Mouse (Mus musculus) erythroblast, adult 5-6 weeks (primary cell): ENCODE measurements around the gene Pgpep1. TPM values are rescaled to one million over a fixed set of nuclear protein-coding genes. Genes with fewer than 3 reads are reported as not detected.

ENCODE experiments used
- ATAC-seq: replicated peaks from 2 replicates; pipeline ENCODE4 v1.8.0; 2016; ENCODE audit warnings: moderate number of reproducible peaks, mild to moderate bottlenecking, moderate TSS enrichment, inconsistent platforms; ENCODE audit not compliant: poor library complexity, low FRiP score, severe bottlenecking
- total RNA-seq, 2 experiments: library from RNA; stranded (forward) in 1 of 2; stranded (reverse) in 1 of 2; fragments of 150-400 nt in 1 of 2; fragments of 200-764, 138-1000 nt in 1 of 2; gene quantifications; 2 replicates each; pipeline versions ENCODE4 v1.2.3 to v1.2.4; 2015 to 2017; ENCODE audit warnings: low replicate concordance in 2 of 2

The Pgpep1 gene
- total RNA-seq, 2 experiments from 2014 or later = 1.2 to 1.4 TPM

DNA sequence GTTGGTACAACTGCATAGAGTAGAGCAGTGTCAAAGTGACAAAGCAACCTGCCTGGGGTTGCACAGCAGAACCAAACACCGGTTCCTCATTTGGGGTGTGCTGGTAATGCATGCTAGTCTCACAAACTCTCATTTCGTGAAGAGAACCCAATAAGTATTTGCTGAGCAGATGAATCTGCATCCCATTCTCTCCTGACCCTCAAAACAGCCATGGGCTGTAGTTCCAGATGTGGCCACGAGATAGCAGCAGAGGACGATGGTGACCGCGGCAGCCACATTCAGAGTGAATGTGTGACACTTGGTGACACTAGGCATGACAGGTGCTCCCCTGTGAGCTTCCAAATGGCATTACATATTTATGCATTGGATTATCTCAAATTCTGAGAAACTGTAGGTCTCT is 48.3 kb downstream of the Pgpep1 start:
- peak; percentile 79 for ATAC-seq

DNA sequence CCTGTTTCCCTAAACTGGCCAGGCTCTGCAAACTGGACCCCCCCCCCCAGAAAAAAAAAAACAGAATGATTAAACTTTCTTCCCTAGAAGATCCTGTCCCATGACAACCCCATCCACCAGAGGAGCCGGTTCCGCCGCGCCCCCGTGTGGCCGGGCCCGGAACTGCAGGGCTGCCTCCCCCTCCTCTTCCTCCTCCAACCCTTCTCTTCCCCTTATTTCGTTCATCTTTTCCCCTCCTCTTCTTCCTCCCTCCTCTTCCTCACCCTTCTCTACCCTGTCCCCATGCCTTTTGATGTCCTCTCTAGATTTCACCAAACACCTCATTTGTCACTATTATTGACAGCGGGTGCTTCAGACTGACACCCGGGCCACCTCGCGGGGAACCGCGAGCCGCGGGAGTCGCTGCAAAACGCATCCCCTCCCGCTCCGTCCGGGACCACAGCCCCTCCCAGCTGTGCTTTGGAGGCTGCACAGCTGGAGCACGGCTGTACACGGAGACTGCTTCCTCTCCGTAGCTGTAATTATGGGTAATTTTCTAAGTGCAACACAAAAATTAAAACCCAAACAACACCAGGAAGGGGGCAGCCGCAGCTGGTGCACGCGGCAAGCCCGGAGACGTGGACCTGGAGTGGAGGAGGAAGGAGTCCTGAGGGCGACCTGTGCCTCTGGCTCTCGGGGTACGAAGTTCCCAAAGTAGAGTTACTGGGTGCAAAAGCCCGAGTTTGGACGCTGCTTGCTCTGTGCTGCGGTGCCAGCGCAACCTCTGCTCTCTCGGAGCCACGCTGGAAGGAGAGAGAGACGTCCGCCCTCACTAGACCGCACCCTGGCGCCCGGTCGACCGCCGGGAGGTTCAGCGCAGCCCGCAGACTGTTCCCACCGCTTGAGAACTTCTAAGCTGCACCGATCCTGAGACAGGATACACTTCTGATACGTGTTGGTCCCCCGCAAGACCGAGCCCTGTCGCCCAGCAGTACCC is 49.1 kb downstream of the Pgpep1 start:
- ATAC-seq = peak; percentile 64

DNA sequence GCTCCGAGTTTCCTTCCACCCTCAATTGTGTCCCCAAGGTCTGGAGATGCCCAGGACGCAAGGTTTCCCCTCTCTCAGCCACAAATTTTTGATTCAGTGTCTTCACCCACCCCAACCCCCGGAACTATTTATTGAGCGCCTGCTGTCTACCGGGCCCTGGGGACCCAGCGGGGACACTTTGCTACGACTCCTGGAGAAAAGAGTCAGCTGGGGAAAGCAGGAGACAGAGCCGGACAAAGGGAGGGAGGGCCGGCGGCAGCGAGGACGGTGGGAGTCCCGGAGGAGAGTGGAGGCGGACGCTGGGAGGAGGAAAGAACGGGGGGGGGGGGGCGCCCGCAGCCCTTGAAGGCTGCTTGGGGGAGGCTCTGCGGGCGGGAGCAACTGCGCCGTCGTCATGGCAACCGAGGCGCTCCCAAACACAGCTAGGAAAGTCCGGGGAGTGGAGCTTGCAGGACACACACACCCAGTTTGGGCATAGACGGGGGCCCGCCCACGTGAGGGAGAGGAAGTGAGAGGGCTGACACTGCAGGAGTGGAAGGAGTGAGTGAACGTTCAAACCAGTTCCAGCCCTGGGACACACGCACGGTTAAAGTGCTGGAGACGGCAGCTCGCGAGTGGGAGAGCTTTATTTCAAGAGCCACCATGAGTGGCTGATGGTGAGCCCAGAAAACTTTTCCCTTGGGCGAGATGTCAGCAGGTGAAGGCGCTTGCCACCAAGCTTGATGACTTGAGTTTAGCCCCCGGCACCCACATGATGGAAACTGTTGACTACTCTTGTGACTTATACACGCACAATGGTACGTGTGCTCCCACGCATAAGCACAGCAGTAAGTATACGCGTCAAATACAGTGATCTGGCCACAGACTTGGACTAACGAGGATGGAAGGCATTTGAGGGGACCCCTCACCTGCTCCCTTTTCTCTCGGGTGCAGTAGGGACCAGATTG is 50.1 kb downstream of the Pgpep1 start:
- ATAC-seq = peak; percentile 60

DNA sequence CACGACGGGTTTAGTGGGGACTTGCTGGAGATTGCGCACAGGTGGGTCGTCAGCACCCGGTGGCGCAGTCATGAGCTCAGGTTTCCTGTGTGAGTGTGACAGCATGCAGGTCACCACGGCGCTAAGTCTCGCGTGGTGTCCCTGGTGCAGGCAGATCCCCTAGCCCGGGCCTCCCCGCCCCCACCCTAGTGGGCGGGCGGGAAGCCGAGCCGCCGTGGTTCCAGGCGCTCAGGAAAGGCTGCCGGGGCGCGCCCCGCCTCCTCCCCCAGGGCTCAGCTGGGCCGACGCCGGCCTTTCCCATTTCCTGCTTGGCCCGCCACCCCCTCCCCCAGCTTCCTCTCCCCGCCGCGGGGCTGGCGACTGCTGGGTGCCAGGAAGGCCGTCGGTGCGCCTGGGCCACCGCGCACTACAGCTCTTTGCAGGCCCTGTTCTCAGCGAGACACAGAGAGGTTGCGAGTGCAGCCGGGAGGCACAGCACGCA is 50.8 kb downstream of the Pgpep1 start:
- ATAC-seq = no peak

DNA sequence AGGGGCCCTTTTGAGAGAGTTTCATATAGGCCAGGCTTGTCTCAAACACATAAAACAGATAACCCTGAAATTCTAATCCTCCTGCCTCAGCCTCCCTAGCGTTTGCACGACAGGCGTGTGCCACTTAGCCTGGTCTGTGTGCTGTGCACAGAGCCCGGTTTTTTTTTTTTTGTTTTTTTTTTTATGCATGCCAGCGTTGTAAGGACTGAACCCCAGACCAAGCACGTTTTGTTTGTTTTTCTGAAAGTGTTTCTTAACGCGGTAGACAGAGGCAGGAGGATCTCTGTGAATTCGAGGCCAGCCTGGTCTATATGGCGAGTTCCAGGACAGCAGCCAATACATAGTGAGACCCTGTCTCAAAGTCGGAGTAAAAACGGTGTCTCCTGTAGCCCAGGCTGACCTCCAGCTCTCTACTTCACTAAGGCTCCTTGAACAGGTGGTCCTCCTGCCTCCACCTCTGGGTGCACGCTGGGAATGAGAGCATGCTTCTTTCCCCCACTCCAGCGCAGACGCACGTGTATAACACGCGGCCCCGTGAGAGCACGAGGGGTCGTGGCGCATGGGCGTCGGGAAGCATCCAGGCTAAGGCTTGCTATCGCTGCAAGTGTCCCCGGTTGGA is 51.3 kb downstream of the Pgpep1 start, which contains the start of gene Ssbp4:
TSS of gene Ssbp4 (minus strand) at position 124 of the 619 bp plus-strand sequence.
- no peak for ATAC-seq

GRCm38 (mm10) chr8:70607898-70608748 is 52.1 kb downstream of the Pgpep1 start:
- no peak for ATAC-seq

DNA sequence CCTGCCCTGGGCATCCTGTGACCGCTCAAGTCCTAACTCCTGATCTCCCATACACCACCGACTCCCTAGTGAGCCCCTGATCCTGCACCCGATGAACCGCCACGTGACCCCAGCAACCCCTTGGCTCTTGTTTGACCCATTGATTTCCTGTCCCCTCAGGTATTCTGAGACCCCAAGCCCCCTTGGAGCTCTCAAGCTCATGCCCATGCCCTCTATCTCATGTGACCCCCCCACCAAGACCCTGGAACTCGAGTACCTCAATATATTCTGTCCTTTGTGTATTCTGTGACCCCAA is 52.6 kb downstream of the Pgpep1 start:
- no peak for ATAC-seq

DNA sequence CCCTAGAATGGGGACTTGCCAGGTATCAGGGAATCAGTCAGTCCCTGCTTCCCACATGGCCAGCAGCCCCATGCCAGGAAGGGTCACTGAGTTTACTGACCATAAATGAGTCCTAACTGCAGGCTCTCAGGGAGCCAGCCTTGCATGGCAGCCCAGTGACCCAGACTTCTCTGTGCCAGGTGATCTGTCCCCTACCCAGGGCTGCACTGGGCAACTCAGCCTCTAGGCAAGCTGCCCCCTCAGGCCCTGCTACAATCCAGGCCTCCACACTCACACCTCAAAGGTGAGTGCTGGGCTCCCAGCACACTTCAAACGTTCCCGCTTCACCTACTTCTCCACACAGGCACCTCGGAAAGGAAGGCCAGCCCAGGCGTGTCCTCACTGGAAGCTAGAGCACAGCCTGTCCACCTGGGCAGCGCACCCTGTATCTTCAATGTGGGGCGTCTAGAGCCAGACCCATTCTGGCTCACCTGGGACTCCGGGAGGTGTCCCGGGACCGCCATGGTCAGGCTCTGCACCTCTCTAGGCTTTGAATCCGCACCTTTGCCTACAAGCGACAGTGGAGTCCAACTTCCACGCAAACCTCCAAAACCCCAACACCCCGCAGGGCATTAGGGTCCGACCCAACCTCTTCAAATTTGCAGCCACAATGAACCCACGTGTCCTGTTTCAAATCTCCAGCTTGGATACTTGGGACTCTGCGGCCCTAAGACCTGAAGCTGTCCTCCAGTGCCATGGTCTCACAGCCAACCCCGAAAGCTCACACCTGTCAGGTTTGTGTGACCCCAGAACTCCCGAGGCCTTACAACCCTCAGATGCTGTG is 53.2 kb downstream of the Pgpep1 start:
- ATAC-seq = no peak

DNA sequence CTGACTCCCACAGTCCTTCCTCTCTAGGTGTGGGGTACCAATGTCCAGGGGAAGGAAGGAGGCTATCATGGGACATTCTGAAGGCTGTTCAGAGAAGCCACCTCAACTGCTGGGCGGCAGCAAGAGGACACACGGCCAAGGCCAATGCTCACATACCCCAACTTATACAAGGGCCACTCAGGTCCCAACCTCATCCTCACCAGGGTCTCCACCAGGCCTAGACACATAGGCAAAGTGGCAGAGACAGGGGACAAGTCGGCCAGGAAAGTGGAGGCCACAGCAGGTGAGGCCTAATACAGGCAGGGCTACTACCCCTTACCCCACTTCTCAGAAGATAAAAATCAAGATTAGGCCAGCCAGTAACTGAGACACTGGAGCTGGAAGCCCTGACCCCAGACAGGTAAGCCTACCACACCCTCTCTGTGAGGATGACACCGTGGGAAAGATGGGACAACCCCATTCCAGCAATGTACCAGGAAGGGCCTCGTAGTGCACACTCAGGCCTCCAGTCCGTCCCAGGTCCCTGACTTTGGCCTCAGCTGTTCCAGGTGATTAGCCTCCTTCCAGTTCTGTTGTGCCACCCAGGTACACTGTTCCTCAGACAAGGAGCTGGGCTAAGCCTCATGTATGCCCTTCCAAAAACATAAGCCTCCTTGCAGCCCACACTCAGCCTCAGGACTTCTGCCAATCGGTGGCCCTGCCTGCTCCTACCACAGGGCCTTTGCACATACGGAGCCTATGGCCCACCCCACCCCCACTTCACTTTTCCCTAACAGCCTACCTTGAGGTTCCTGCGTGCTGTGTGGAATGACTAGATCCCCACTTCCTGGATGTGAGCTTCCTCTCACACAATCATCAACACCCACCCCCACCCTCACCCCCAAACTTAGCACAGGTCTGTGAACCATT is 54.1 kb downstream of the Pgpep1 start:
- ATAC-seq = no peak

GRCm38 (mm10) chr8:70604558-70604957 is 55.6 kb downstream of the Pgpep1 start:
- ATAC-seq = no peak

DNA sequence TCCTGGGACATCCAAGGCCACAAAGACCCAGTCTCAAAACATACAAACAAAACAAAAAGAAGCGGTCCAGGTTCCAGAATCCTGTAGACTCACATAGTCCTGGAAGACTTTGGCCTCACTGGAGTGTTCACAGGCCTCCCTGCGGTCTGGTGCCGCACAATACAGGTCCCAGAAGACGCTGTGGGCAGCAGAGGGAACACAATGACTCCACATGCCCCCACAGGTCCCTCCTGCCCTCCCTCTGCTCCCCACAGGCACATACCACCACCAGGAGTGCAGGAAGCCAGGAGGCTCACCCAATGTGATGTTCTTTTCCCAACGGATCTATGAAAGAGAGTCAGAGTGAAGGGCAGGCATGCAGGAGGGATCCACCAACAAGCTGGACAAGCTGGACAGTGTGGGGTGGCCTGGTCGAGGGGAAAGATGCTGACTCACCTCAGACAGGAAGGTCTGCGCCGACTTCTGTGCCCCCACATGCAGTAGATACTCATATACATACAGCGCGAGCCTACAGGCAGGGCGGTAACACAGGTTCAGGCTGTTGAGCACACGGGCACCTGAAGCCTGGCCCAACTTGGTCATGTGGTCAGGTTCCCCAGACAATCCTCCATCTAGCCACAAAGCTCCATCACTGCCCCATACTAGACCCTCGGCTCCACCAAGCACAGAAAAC is 57.9 kb downstream of the Pgpep1 start:
- no peak for ATAC-seq

- peak; percentile 58 for ATAC-seq
Measured at GRCm38 (mm10) chr8:70601271-70601649, 58.9 kb downstream of the Pgpep1 start.

DNA sequence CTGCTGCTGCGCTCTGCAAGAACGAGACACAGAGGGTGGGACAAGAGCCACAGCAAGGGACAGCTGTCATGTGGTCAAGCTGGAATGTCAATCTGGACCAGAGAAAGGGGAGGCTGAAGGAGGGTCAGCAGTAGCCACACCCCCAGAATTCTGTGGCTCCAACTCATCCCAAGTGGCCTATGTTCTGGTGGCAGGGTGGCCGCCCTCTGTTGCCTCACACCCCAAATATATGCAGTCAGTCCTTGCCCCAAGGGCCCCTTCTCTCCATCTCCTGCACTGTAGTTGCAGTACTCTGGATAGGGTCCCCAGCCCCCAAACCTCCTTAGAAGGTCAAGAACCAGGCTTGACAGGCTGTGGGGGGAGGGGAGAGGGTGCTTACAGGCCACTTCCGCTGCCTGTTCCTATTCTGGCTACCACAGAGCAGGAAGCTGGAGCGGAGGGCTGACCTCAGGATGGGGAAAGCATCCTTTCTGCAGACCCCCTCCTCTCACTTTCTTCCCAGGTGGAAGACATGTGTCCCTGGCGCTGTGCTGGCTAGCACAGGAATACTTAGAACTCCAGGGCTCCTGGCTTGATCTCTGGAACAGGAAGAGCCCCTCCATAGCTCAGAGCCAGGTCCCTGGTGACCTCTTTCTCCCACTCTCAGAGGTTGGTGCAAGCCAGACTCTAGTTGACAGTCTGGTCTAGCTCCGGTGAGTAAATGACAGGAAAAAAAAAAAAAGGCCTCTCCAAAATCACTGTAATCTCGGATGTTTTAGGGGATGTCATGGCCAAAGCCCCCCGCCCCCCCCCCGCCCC is 59.5 kb downstream of the Pgpep1 start:
- ATAC-seq = no peak

GRCm38 (mm10) chr8:70599507-70600290 is 60.5 kb downstream of the Pgpep1 start:
- ATAC-seq = no peak

- no peak for ATAC-seq
Measured at GRCm38 (mm10) chr8:70598722-70599121, 61.5 kb downstream of the Pgpep1 start.
